Mouse (Mus musculus): ENCODE measurements around the gene Nudt12. TPM values are rescaled to one million over a fixed set of nuclear protein-coding genes. Genes with fewer than 3 reads are reported as not detected.

Nudt12 gene
- polyA plus RNA-seq (2016; fragmentation: Nextera tagmentation; extraction: Ambion mirVana): 5.8 and 6.5 TPM in 2 replicates

DNA sequence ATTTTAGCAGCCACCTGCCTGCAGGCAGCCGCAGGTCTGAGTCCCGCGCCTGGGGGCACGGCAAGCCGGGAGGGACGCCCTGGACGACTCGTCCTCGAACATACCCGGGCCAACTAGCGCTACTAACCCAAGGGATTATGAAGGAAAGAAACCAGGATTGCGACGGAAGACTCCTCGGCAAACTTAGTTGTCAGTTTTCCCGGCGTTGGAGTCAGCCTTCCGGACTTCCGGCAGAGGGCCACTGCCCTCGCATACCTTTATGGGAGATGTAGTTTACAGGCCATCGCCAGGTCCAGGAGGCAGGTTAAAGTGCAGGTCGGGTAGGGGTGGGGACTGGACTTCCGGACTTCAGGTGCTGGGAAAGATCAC lies at the start of gene Nudt12:
Gene Nudt12 (minus strand): TSS at position 282 of the 369 bp plus-strand sequence.
- Histone ChIP-seq H3K4me3 (peak within 1 kb of the TSS; percentile 78), H3K36me3 (no peaks in the 10 kb centered on the region), H3K27me3 (no peaks in the 10 kb centered on the region), H3K4me2 (replicated peaks) (peak within 1 kb of the TSS; percentile 77), H3K9ac (peak within 1 kb of the TSS; percentile 68), H3K4me1 (no peaks in the 10 kb centered on the region), H3K27ac (0 out of 2 replicates have a peak within 1 kb of the TSS, but pooled peaks have one; percentile 55), H3K9me3 (replicated peaks) (no peaks in the 10 kb centered on the region)
- WGBS: 1% methylated on average over 22 of the region's 22 CpGs
- ATAC-seq (ENCODE audit: low FRiP score): peak; percentile 84

DNA sequence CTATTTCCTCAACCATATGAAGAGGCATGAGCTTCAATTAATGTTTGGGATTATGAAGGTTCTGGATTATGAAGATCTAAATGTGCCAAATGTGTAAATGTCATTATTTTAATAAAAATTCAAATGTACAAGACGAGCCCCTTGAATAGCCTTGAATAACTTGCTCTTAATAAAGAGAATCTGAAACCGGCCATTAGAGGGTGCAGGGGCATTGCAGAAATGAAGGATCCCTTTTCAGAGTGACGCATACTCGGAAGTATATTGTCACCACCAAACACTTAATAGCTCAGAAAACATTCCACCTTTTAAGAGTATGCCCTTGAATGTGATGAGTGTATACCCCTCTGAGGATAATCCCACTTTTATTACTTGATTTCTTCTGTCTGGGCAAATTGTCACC lies 40.1 kb upstream of the Nudt12 start:
- no peak overlapping the region for H3K9ac ChIP-seq
- WGBS: 75% methylated on average over 4 of the region's 4 CpGs
- H3K4me3 ChIP-seq: no peak overlapping the region
- H3K9me3 ChIP-seq (replicated peaks): no peaks in the 10 kb centered on the region
- H3K4me2 ChIP-seq (replicated peaks): no peak overlapping the region
- H3K4me1 ChIP-seq: no peaks in the 10 kb centered on the region
- H3K27me3 ChIP-seq: no peaks in the 10 kb centered on the region
- no peaks in the 10 kb centered on the region for H3K36me3 ChIP-seq
- no peak overlapping the region for H3K27ac ChIP-seq
- no peak for ATAC-seq (ENCODE audit: low FRiP score)

DNA sequence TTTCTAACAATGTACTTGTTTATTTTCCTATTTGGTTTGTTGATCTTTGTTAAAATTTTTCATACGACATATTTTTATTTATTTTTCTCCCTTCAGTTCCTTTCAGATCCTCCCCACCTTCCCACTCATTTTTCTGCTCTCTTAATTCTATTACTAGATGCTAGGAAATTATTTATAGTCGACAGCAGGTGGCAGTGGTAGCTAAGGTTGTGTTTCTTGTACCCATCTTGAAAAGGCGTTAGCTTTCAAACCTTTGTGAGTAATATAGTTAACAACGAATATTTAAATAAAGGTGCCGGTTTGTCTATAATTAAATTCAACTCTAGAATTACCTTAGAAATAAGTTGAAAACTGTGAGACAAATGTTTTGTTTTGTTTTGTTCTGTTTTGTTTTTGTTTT lies 26.6 kb upstream of the Nudt12 start:
- no peak overlapping the region for H3K4me2 ChIP-seq (replicated peaks)
- H3K27me3 ChIP-seq: no peaks in the 10 kb centered on the region
- no peak overlapping the region for H3K27ac ChIP-seq
- no peaks in the 10 kb centered on the region for H3K4me1 ChIP-seq
- no peak for ATAC-seq (ENCODE audit: low FRiP score)
- no peaks in the 10 kb centered on the region for H3K36me3 ChIP-seq
- 59% methylated on average over 5 of the region's 5 CpGs for WGBS
- H3K4me3 ChIP-seq: no peak overlapping the region
- H3K9me3 ChIP-seq (replicated peaks): no peaks in the 10 kb centered on the region
- no peak overlapping the region for H3K9ac ChIP-seq

DNA sequence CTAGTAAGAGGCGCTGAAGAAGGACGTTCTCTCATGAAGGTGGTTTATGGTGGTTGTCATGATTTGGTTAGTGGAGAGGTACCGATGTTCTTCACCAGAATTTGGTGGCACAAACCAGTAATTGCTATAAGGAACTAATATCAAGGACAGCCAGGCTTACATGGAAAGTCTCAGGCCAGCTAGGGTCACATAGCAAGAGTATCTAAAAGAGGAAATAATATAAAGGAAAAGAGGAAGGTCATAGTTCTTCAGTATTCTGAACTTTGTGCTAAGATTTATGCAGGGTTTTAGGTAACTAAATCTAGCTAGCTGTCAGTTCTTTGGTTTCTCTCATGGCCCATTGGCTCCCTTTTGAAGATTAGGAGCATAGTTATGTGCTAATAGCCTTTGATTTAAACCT lies 20.3 kb upstream of the Nudt12 start:
- no peak overlapping the region for H3K4me3 ChIP-seq
- H3K27ac ChIP-seq: no peak overlapping the region
- no peaks in the 10 kb centered on the region for H3K27me3 ChIP-seq
- 94% methylated on average over 3 of the region's 3 CpGs for WGBS
- H3K4me1 ChIP-seq: no peaks in the 10 kb centered on the region
- ATAC-seq (ENCODE audit: low FRiP score): no peak
- no peak overlapping the region for H3K4me2 ChIP-seq (replicated peaks)
- H3K36me3 ChIP-seq: no peaks in the 10 kb centered on the region
- no peak overlapping the region for H3K9ac ChIP-seq
- no peaks in the 10 kb centered on the region for H3K9me3 ChIP-seq (replicated peaks)

DNA sequence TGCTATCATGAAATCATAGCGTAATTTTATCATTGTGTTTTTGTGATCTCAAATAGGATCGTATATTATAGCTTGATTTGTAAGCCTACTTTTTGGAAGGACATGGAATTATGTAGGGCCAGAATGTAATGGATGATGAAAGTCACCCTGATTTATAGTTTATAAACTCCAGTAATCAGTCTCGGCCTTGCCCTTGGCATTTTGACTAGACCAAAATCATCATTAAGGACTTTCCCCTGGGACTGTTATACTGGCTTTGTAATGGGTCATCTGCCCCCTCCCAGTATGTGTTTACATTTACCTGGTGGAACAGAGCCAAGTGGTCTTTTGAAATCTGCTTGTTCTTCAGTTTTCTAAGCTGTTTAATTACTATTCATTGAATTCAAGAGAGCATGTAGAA lies 13.2 kb upstream of the Nudt12 start:
- no peaks in the 10 kb centered on the region for H3K4me1 ChIP-seq
- no peak for ATAC-seq (ENCODE audit: low FRiP score)
- no peaks in the 10 kb centered on the region for H3K27me3 ChIP-seq
- no peak overlapping the region for H3K4me2 ChIP-seq (replicated peaks)
- no peaks in the 10 kb centered on the region for H3K9me3 ChIP-seq (replicated peaks)
- no peaks in the 10 kb centered on the region for H3K36me3 ChIP-seq
- no peak overlapping the region for H3K4me3 ChIP-seq
- 88% methylated on average over 3 of the region's 3 CpGs for WGBS
- no peak overlapping the region for H3K27ac ChIP-seq
- H3K9ac ChIP-seq: no peak overlapping the region

DNA sequence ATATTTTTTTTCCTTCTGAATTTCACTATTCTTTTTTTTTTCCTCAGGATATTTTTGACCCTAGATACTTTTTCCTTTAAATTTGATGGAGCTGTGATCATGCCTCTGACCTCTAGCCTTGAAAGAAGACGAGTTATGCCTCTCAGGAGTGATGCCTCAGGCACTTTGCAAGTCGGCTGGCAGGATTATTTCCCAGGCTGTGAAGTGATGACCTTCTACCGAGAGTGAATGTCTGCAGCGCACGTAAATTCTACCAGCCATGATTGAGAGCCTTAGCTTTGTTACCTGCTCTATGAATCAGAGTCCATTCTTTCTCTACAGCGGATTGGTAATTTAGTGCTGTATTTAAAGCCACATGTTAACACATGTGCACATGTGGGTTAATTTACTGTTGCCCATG lies 11.3 kb upstream of the Nudt12 start:
- 42% methylated on average over 6 of the region's 6 CpGs for WGBS
- Histone ChIP-seq H3K9ac (no peak overlapping the region), H3K4me1 (no peaks in the 10 kb centered on the region), H3K36me3 (no peaks in the 10 kb centered on the region), H3K4me2 (replicated peaks) (no peak overlapping the region), H3K27me3 (no peaks in the 10 kb centered on the region), H3K27ac (no peak overlapping the region), H3K9me3 (replicated peaks) (no peaks in the 10 kb centered on the region), H3K4me3 (no peak overlapping the region)
- ATAC-seq (ENCODE audit: low FRiP score): no peak

DNA sequence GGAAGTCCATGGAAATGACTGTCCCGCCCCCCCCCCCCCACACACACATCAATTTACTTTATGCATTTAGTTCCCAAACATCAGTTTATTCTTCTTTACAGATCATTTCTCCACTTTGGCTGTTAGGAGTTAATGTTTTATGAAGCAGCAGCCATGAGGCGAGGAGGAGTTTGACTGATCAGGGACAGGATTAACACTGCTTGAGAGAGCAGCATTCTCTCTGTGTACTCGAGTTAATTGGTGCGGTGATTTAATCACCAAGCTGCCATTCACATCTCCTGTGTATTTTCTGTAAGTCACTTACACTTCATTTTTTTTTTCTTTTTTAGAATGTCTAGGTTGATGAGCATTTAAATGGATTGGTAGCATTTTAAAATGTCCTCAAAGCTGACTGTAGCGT lies 10.8 kb upstream of the Nudt12 start:
- no peak overlapping the region for H3K4me2 ChIP-seq (replicated peaks)
- WGBS: 37% methylated on average over 4 of the region's 5 CpGs
- ATAC-seq (ENCODE audit: low FRiP score): no peak
- no peaks in the 10 kb centered on the region for H3K36me3 ChIP-seq
- H3K9ac ChIP-seq: no peak overlapping the region
- H3K27ac ChIP-seq: no peak overlapping the region
- H3K27me3 ChIP-seq: no peaks in the 10 kb centered on the region
- no peak overlapping the region for H3K4me3 ChIP-seq
- H3K9me3 ChIP-seq (replicated peaks): no peaks in the 10 kb centered on the region
- no peaks in the 10 kb centered on the region for H3K4me1 ChIP-seq

DNA sequence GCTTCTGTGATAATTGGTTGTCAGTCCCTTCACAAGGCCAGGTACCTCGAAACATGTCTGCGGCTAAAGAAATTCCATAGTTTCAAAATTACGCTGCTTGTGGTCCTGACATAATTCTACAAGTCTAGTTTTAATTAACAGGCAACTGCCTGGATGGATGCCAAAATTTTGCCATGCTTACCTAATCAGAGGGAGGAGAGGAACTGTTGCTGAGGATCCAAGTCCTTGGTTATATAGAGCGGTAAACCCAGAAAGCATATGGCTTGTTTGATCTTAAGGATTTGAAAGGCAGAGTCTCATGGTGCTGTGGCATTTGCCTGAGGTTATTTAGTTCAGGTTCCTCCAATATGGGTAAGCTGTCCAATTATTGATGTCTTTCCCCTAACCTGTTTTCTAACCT lies 5.5 kb upstream of the Nudt12 start:
- ATAC-seq (ENCODE audit: low FRiP score): no peak
- 86% methylated on average over 4 of the region's 4 CpGs for WGBS
- Histone ChIP-seq H3K9ac (no peak overlapping the region), H3K36me3 (no peaks in the 10 kb centered on the region), H3K27me3 (no peaks in the 10 kb centered on the region), H3K4me2 (replicated peaks) (no peak overlapping the region), H3K9me3 (replicated peaks) (no peaks in the 10 kb centered on the region), H3K4me3 (no peak overlapping the region), H3K4me1 (no peaks in the 10 kb centered on the region), H3K27ac (no peak overlapping the region)

DNA sequence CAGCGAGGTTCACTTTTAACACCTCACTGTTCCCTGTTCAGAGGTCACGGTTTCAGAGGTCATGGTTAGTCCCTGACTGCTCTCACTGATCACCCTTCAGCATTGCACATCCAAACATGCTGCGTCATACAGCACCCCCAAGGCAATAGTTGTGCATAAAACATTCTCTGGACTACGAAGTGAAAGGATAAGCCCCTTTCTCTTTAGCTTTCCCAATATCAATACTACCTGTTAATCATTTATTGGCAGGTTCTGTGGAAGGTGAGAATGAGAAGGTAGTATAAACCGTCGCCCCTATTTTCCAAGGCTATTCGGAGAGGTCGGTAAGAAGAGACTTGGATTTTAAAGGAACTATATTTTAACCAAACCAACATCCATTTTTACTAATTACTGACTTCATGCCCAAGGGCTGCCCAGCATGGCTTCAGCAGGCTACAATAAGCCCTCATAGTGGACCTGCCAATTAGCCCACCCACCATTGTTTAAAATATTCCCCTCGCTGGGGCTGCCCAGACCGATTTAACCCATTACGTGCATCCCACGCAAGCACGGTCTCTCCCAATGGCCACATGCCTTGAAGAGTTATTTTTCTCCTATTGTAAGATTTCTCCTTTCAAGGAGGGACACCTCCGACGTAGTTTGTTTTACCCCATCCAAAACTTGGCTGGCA lies 616 bp downstream of the Nudt12 start:
- no peaks in the 10 kb centered on the region for H3K36me3 ChIP-seq
- 7% methylated on average over 15 of the region's 15 CpGs for WGBS
- no peaks in the 10 kb centered on the region for H3K9me3 ChIP-seq (replicated peaks)
- peak overlapping the region; percentile 68 for H3K9ac ChIP-seq
- no peaks in the 10 kb centered on the region for H3K4me1 ChIP-seq
- 0 out of 2 replicates have a peak overlapping the region, but pooled peaks have one; percentile 55 for H3K27ac ChIP-seq
- peak overlapping the region; percentile 78 for H3K4me3 ChIP-seq
- H3K27me3 ChIP-seq: no peaks in the 10 kb centered on the region
- H3K4me2 ChIP-seq (replicated peaks): peak overlapping the region; percentile 77
- peak; percentile 87 for ATAC-seq (ENCODE audit: low FRiP score)

DNA sequence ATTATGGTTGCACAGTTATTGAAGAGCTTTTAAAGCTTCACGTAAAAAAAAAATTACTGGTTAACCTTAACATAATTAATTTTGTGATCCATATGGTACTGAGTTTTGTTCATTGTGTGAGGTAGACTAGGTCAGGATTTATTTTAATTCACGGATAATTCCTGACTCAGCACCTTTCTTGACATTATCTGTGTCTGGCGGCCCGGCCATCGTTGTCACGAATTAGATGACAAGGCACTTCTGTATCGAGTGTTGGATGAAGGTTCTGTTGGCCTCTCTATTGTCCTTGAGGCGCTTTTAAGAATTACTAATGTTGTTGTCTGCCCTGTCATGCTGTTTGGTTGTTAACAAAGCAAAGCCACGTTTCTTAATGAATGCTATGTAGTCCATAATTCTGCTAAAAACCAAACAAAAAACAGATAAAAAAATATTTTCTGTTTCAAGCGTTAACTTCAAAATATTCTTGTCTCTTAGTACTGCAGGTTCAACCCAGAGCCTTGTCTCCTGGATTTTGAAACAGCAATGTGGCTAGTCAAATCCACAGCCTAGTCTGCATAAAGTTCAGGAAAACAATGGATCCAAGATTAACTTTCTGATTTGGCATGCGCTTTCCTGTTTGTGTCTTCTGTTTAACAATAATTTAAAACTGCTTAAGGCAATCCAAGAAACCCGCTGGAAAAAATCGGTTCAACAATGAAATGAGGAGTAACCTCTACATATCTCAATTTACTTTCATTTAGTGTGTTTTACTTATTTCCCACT lies 1.4 kb downstream of the Nudt12 start:
- ATAC-seq (ENCODE audit: low FRiP score): no peak
- no peaks in the 10 kb centered on the region for H3K36me3 ChIP-seq
- WGBS: 73% methylated on average over 13 of the region's 13 CpGs
- no peak overlapping the region for H3K4me3 ChIP-seq
- H3K9me3 ChIP-seq (replicated peaks): no peaks in the 10 kb centered on the region
- H3K27ac ChIP-seq: no peak overlapping the region
- no peaks in the 10 kb centered on the region for H3K4me1 ChIP-seq
- no peak overlapping the region for H3K9ac ChIP-seq
- no peaks in the 10 kb centered on the region for H3K27me3 ChIP-seq
- H3K4me2 ChIP-seq (replicated peaks): no peak overlapping the region

DNA sequence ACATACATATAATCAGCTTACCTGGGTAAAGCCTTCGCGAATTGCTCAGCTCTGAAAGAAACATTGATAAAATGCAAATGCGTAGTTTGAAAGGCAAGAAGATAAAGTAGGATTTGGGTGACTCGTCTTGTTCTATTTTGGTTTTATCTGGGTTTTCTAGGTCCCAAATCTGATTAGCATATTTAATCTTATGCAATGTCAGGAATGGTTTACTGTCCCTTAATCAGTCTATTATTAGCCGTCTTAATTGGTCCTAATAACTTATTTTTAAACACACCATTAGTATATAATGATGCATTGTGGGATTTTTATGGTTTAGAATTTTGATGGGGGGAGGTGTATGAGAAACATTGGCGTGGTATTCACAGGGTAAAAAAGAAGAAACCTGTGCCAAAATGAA lies 21.9 kb downstream of the Nudt12 start, which contains the start of gene Pdzph1:
Gene Pdzph1 (minus strand): TSS at position 101 of the 400 bp plus-strand sequence.
- H3K4me1 ChIP-seq: no peaks in the 10 kb centered on the region
- no peak within 1 kb of the TSS for H3K27ac ChIP-seq
- H3K9me3 ChIP-seq (replicated peaks): no peaks in the 10 kb centered on the region
- H3K4me2 ChIP-seq (replicated peaks): no peak within 1 kb of the TSS
- 85% methylated on average over 6 of the region's 6 CpGs for WGBS
- no peak for ATAC-seq (ENCODE audit: low FRiP score)
- no peak within 1 kb of the TSS for H3K4me3 ChIP-seq
- no peaks in the 10 kb centered on the region for H3K36me3 ChIP-seq
- H3K27me3 ChIP-seq: no peaks in the 10 kb centered on the region
- no peak within 1 kb of the TSS for H3K9ac ChIP-seq

DNA sequence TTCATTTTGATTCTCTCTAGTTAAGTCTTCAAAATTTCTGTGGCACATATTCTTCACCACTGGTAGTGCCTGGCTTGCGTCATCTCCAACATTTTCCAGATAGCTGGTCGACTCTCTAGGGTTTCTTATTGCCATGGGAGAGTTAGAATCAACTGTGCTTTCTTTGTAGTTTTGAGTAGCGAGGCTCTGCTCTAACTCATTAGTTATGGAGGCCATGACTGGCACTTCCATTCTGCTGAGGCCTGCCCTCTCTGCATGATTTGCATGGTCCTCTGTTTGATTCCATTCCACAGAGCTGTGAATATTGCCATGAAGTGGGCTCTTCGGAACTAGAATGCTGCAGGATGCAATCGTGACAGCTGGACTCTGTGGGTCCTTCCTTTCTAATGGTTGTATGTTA lies 39.9 kb downstream of the Nudt12 start:
- Histone ChIP-seq H3K27ac (no peak overlapping the region), H3K36me3 (no peaks in the 10 kb centered on the region), H3K4me1 (no peaks in the 10 kb centered on the region), H3K4me3 (no peak overlapping the region), H3K27me3 (no peaks in the 10 kb centered on the region), H3K9ac (no peak overlapping the region), H3K9me3 (replicated peaks) (no peaks in the 10 kb centered on the region), H3K4me2 (replicated peaks) (no peak overlapping the region)
- WGBS: 38% methylated on average over 5 of the region's 5 CpGs
- 0 out of 2 replicates have a peak, but pooled peaks have one; percentile 52 for ATAC-seq (ENCODE audit: low FRiP score)

DNA sequence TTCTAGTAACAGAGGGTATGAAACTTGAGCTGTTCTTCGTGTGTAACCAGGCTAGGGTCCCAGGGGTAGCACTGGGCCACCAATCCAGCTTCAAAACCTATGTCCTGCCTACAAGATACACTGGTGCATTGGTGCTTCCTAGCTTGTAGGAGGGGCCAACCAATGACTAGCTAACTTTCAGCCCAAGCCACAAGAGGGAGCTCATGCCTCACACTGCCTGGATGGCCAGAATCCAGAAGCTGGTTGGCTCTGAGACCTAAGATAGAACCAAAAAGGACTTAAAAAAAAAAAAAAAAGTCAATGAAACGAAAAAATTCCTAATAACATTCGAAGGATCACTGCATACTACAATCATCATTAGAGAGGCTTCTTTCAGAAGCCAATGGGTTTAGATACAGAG lies 53.3 kb downstream of the Nudt12 start:
- no peaks in the 10 kb centered on the region for H3K9me3 ChIP-seq (replicated peaks)
- no peak overlapping the region for H3K4me2 ChIP-seq (replicated peaks)
- 31% methylated on average over 3 of the region's 3 CpGs for WGBS
- H3K36me3 ChIP-seq: no peaks in the 10 kb centered on the region
- no peaks in the 10 kb centered on the region for H3K4me1 ChIP-seq
- H3K9ac ChIP-seq: no peak overlapping the region
- no peaks in the 10 kb centered on the region for H3K27me3 ChIP-seq
- H3K27ac ChIP-seq: no peak overlapping the region
- no peak overlapping the region for H3K4me3 ChIP-seq
- ATAC-seq (ENCODE audit: low FRiP score): no peak
